Mouse (Mus musculus): Measurements from ENCODE around the gene Ptprq. TPM values are rescaled to one million over a fixed set of nuclear protein-coding genes. Genes with fewer than 3 reads are reported as not detected.

Gene Ptprq
- total RNA-seq, 2 experiments from 2014 or later, result 0.12 to 0.15 TPM

GRCm38 (mm10) chr10:107486770-107487169 is 233.1 kb downstream of the Ptprq start:
- DNase-seq, result no peak

- no peak for DNase-seq
Observed at GRCm38 (mm10) chr10:107485870-107486269, 234.0 kb downstream of the Ptprq start, which contains the start of gene Myf5. Gene Myf5 (minus strand): TSS chr10:107486134.

DNA sequence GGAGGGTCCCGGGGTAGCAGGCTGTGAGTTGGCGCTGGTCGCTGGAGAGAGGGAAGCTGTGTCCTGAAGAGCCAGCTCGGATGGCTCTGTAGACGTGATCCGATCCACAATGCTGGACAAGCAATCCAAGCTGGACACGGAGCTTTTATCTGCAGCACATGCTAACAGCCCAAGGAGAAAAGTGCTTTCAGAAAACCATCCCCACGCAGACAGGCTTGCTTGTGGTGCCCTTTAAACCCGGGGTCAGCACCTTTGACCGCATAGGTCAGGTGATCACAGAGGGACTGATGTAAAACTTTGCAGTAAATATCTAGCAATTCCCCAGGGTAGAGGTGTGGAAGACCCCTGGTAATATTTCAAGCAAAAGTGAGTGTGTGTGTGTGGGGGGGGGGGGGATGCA is 235.8 kb downstream of the Ptprq start:
- no peak for DNase-seq

- DNase-seq, result no peak
Observed at GRCm38 (mm10) chr10:107473497-107473896, 246.4 kb downstream of the Ptprq start.

GRCm38 (mm10) chr10:107471712-107472111 is 248.1 kb downstream of the Ptprq start:
- DNase-seq, result no peak

DNA sequence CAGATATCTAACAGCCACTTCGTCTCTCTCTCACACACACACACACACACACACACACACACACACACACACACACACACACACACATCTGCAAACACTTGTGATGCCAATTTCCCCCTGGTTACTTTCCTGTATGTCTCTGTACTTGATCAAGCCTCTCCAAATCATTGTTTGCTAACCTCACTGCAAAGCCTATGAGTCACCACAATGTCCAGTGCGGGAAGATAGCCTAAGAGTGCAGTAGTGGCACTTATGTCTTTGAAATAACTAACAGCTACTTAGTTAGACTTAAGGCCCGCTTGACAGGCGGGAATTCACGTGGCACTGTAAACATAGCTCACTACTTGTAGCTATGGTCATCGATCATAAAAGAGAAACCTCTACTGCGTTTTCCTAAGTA is 252.0 kb downstream of the Ptprq start:
- DNase-seq, result no peak

Small RNAs within 50 kb of the gene (microRNA-seq; reads per million reads assigned to microRNA genes)
- 0 reads per million in 2 experiments for gene Gm44403

Other genes starting within 250 kb of the Ptprq start
- gene Myf5, start 233.9 kb downstream of the Ptprq start, total RNA-seq (2021), result not detected
- gene Myf6, start 225.3 kb downstream of the Ptprq start, total RNA-seq (2021), result not detected
- under 1 TPM; 0.27 to 0.30 TPM for gene Otogl, start 192.1 kb upstream of the Ptprq start, total RNA-seq (2021)